Mouse (Mus musculus): ENCODE data around the gene Fads1. TPM values are rescaled to one million over a fixed set of nuclear protein-coding genes. Genes with fewer than 3 reads are reported as not detected.
"Not testable (repeated sequence)": the region's sequence is repeated elsewhere in the genome, so short reads cannot be mapped to it uniquely, and the experiment has no call there.

The Fads1 gene
- 10 to 100 TPM; 19.6 to 26.2 (median 23.4) TPM for total RNA-seq (2022)

- peak; percentile 89 for DNase-seq (ENCODE audit: low spot score)
Observed at GRCm38 (mm10) chr19:10182670-10183298, at the start of gene Fads1. Gene Fads1, plus strand, starts transcription at chr19:10182888.

- peak; percentile 74 for DNase-seq (ENCODE audit: low spot score)
Observed at GRCm38 (mm10) chr19:10134692-10135091, 48.0 kb upstream of the Fads1 start.

GRCm38 (mm10) chr19:10137423-10137822 is 45.3 kb upstream of the Fads1 start:
- DNase-seq (ENCODE audit: low spot score): peak; percentile 26

GRCm38 (mm10) chr19:10139736-10140135 is 43.0 kb upstream of the Fads1 start:
- DNase-seq (ENCODE audit: low spot score): no peak

GRCm38 (mm10) chr19:10143667-10144066 is 39.0 kb upstream of the Fads1 start:
- DNase-seq (ENCODE audit: low spot score): no peak

GRCm38 (mm10) chr19:10144464-10144863 is 38.2 kb upstream of the Fads1 start:
- no peak for DNase-seq (ENCODE audit: low spot score)

- DNase-seq (ENCODE audit: low spot score): peak; percentile 37
Observed at GRCm38 (mm10) chr19:10148555-10148954, 34.1 kb upstream of the Fads1 start.

GRCm38 (mm10) chr19:10149189-10149588 is 33.5 kb upstream of the Fads1 start:
- DNase-seq (ENCODE audit: low spot score): no peak

- no peak for DNase-seq (ENCODE audit: low spot score)
Observed at GRCm38 (mm10) chr19:10157725-10158124, 25.0 kb upstream of the Fads1 start.

- no peak for DNase-seq (ENCODE audit: low spot score)
Observed at GRCm38 (mm10) chr19:10163896-10164295, 18.8 kb upstream of the Fads1 start.

GRCm38 (mm10) chr19:10165928-10166327 is 16.8 kb upstream of the Fads1 start:
- DNase-seq (ENCODE audit: low spot score): not testable (repeated sequence)

- no peak for DNase-seq (ENCODE audit: low spot score)
Observed at GRCm38 (mm10) chr19:10167112-10167511, 15.6 kb upstream of the Fads1 start.

- DNase-seq (ENCODE audit: low spot score): no peak
Observed at GRCm38 (mm10) chr19:10167951-10168350, 14.7 kb upstream of the Fads1 start.

GRCm38 (mm10) chr19:10168441-10168840 is 14.2 kb upstream of the Fads1 start:
- DNase-seq (ENCODE audit: low spot score): no peak

- no peak for DNase-seq (ENCODE audit: low spot score)
Observed at GRCm38 (mm10) chr19:10169179-10169578, 13.5 kb upstream of the Fads1 start.

GRCm38 (mm10) chr19:10169692-10170330 is 12.9 kb upstream of the Fads1 start:
- DNase-seq (ENCODE audit: low spot score): not testable (repeated sequence)

GRCm38 (mm10) chr19:10170466-10170865 is 12.2 kb upstream of the Fads1 start:
- DNase-seq (ENCODE audit: low spot score): no peak

GRCm38 (mm10) chr19:10171359-10171758 is 11.3 kb upstream of the Fads1 start:
- no peak for DNase-seq (ENCODE audit: low spot score)

- DNase-seq (ENCODE audit: low spot score): no peak
Observed at GRCm38 (mm10) chr19:10171846-10172245, 10.8 kb upstream of the Fads1 start.

- no peak for DNase-seq (ENCODE audit: low spot score)
Observed at GRCm38 (mm10) chr19:10173116-10173718, 9.5 kb upstream of the Fads1 start.

- no peak for DNase-seq (ENCODE audit: low spot score)
Observed at GRCm38 (mm10) chr19:10173844-10174539, 8.7 kb upstream of the Fads1 start.

GRCm38 (mm10) chr19:10174956-10175355 is 7.7 kb upstream of the Fads1 start:
- DNase-seq (ENCODE audit: low spot score): no peak
